In genomic region chr2:38129961-38130802, GRCm38 (mm10) we compare ENCODE assay signal across 27 mouse cellular contexts.
DNase-seq lines count a peak whose midpoint lies in the region; ATAC-seq and TF ChIP-seq lines count a peak whose summit lies in the region.
"Had no signal": no experiment of that assay in that cellular context is flagged by ENCODE, and none has a peak within 500 bp of the region (broad histone marks: within the 10 kb centered on the region; RNA-seq: fewer than 3 reads in every experiment).

No protein-coding gene starts in this region.

- no peak overlapping the region for H3K4me2 ChIP-seq in embryonic facial prominence, embryonic 14.5 days (ENCODE audit: low read depth, low read length)
- H3K4me2 ChIP-seq in kidney, postnatal 0 days (ENCODE audit: low read length): no peak overlapping the region
- H3K4me2 ChIP-seq in kidney, embryonic 14.5 days (replicated peaks; ENCODE audit: low read depth, low read length): no peak overlapping the region
- H3K4me2 ChIP-seq in liver, embryonic 13.5 days: no peak overlapping the region
- no peak overlapping the region for H3K4me2 ChIP-seq in forebrain, embryonic 12.5 days
- H3K4me2 ChIP-seq: embryonic facial prominence, embryonic 15.5 days; forebrain, embryonic 13.5 days; heart, embryonic 12.5 days; hindbrain, embryonic 13.5 days; midbrain, embryonic 13.5 days; stomach, embryonic 15.5 days had no signal

- DNase-seq in embryonic facial prominence, embryonic 14.5 days (ENCODE audit: low spot score): peak; percentile 35
- no peak for DNase-seq in embryonic facial prominence, embryonic 10.5 days (ENCODE audit: low spot score)
- DNase-seq in kidney, postnatal 0 days (ENCODE audit: low spot score): peak; percentile 44
- DNase-seq in liver, embryonic 13.5 days: no peak
- DNase-seq in liver: no peak
- peak; percentile 25 for DNase-seq in brain, embryonic 14.5 days (ENCODE audit: low read depth)
- DNase-seq: adrenal gland, postnatal 25 days; cerebellum, adult 18-20 months; cerebellum, postnatal 10 days; gastrocnemius, postnatal 14 days; heart, adult 18-20 months; heart, postnatal 4 days; layer of hippocampus, adult 9-11 months; lung, postnatal 10 days; right cerebral cortex, postnatal 25 days; thymus, postnatal 14 days had no signal

- no peak for ATAC-seq in embryonic facial prominence, embryonic 14.5 days (ENCODE audit: low read depth)
- no peak for ATAC-seq in kidney, postnatal 0 days (replicated peaks; ENCODE audit: low FRiP score, low read depth)
- ATAC-seq in kidney, embryonic 14.5 days (ENCODE audit: low FRiP score, low TSS enrichment): no peak
- no peak for ATAC-seq in liver, embryonic 13.5 days (ENCODE audit: low read depth)
- no peak for ATAC-seq in forebrain, embryonic 12.5 days (ENCODE audit: low FRiP score)
- ATAC-seq: forebrain, embryonic 13.5 days; intestine, embryonic 16.5 days; midbrain, embryonic 13.5 days had no signal

- no peak for TF ChIP-seq POLR2A in brain, embryonic 14.5 days (IDR thresholded peaks at IDR 0.05; ENCODE audit: borderline replicate concordance, extremely low read depth, insufficient read depth, insufficient read length, poor library complexity, severe bottlenecking)

- no peaks in the 10 kb centered on the region for H3K27me3 ChIP-seq in embryonic facial prominence, embryonic 14.5 days (replicated peaks; ENCODE audit: control insufficient read depth, insufficient read depth, low read length)
- 0 out of 2 replicates have a peak, but pooled peaks cover 5% of the 10 kb centered on the region for H3K27me3 ChIP-seq in embryonic facial prominence, embryonic 10.5 days (replicated peaks; ENCODE audit: low read depth, poor library complexity, severe bottlenecking)
- no peaks in the 10 kb centered on the region for H3K27me3 ChIP-seq in kidney, postnatal 0 days (ENCODE audit: insufficient read depth, low read length)
- H3K27me3 ChIP-seq in kidney, embryonic 14.5 days (ENCODE audit: control insufficient read depth, insufficient read depth, low read length): no peaks in the 10 kb centered on the region
- no peaks in the 10 kb centered on the region for H3K27me3 ChIP-seq in liver, embryonic 13.5 days
- H3K27me3 ChIP-seq in forebrain, embryonic 12.5 days: no peaks in the 10 kb centered on the region
- H3K27me3 ChIP-seq: embryonic facial prominence, embryonic 15.5 days; forebrain, embryonic 13.5 days; heart, embryonic 12.5 days; hindbrain, embryonic 13.5 days; midbrain, embryonic 13.5 days; stomach, embryonic 15.5 days had no signal

- no peak overlapping the region for H3K27ac ChIP-seq in embryonic facial prominence, embryonic 14.5 days (replicated peaks; ENCODE audit: low read depth, low read length)
- no peak overlapping the region for H3K27ac ChIP-seq in embryonic facial prominence, embryonic 10.5 days (replicated peaks)
- no peak overlapping the region for H3K27ac ChIP-seq in kidney, postnatal 0 days
- H3K27ac ChIP-seq in kidney, embryonic 14.5 days (ENCODE audit: low read depth, low read length): no peak overlapping the region
- peak overlapping the region; percentile 34 for H3K27ac ChIP-seq in liver, embryonic 13.5 days
- H3K27ac ChIP-seq in forebrain, embryonic 12.5 days: no peak overlapping the region
- H3K27ac ChIP-seq: embryonic facial prominence, embryonic 15.5 days; forebrain, embryonic 13.5 days; hindbrain, embryonic 13.5 days; macrophage; midbrain, embryonic 13.5 days; stomach, embryonic 15.5 days had no signal

- no peaks in the 10 kb centered on the region for H3K36me3 ChIP-seq in embryonic facial prominence, embryonic 14.5 days (ENCODE audit: control insufficient read depth, insufficient read depth, low read length)
- H3K36me3 ChIP-seq in embryonic facial prominence, embryonic 10.5 days (replicated peaks): no peaks in the 10 kb centered on the region
- H3K36me3 ChIP-seq in kidney, postnatal 0 days (ENCODE audit: insufficient read depth, low read length): no peaks in the 10 kb centered on the region
- H3K36me3 ChIP-seq in kidney, embryonic 14.5 days (ENCODE audit: control insufficient read depth, insufficient read depth, low read length): no peaks in the 10 kb centered on the region
- H3K36me3 ChIP-seq in liver, embryonic 13.5 days: no peaks in the 10 kb centered on the region
- no peaks in the 10 kb centered on the region for H3K36me3 ChIP-seq in forebrain, embryonic 12.5 days (replicated peaks)
- H3K36me3 ChIP-seq: embryonic facial prominence, embryonic 15.5 days; heart, embryonic 12.5 days; hindbrain, embryonic 13.5 days; midbrain, embryonic 13.5 days; stomach, embryonic 15.5 days had no signal

- WGBS in embryonic facial prominence, embryonic 14.5 days: 60% methylated on average over 6 of the region's 6 CpGs
- 81% methylated on average over 6 of the region's 6 CpGs for WGBS in embryonic facial prominence, embryonic 10.5 days
- 39% methylated on average over 6 of the region's 6 CpGs for WGBS in kidney, postnatal 0 days
- WGBS in kidney, embryonic 14.5 days: 45% methylated on average over 6 of the region's 6 CpGs
- WGBS in liver, embryonic 13.5 days (ENCODE audit: insufficient replicate concordance): 72% methylated on average over 6 of the region's 6 CpGs
- WGBS in forebrain, embryonic 12.5 days: 76% methylated on average over 6 of the region's 6 CpGs

- no peak for TF ChIP-seq CTCF in kidney, postnatal 0 days (IDR thresholded peaks at IDR 0.05; ENCODE audit: low read depth)
- TF ChIP-seq CTCF in brain, embryonic 14.5 days (IDR thresholded peaks at IDR 0.05; ENCODE audit: borderline replicate concordance, extremely low read depth, insufficient read depth, insufficient read length): no peak

- H3K9ac ChIP-seq in embryonic facial prominence, embryonic 14.5 days (ENCODE audit: low read depth, low read length): no peak overlapping the region
- no peak overlapping the region for H3K9ac ChIP-seq in kidney, postnatal 0 days (ENCODE audit: low read depth, low read length)
- H3K9ac ChIP-seq in kidney, embryonic 14.5 days (ENCODE audit: low read depth, low read length): no peak overlapping the region
- H3K9ac ChIP-seq in liver, embryonic 13.5 days: no peak overlapping the region
- H3K9ac ChIP-seq in forebrain, embryonic 12.5 days: no peak overlapping the region
- H3K9ac ChIP-seq: embryonic facial prominence, embryonic 15.5 days; forebrain, embryonic 13.5 days; heart, embryonic 12.5 days; hindbrain, embryonic 13.5 days; midbrain, embryonic 13.5 days; stomach, embryonic 15.5 days had no signal

- no peak overlapping the region for H3K4me3 ChIP-seq in embryonic facial prominence, embryonic 14.5 days (ENCODE audit: low read depth, low read length)
- no peak overlapping the region for H3K4me3 ChIP-seq in embryonic facial prominence, embryonic 10.5 days
- H3K4me3 ChIP-seq in kidney, postnatal 0 days (replicated peaks; ENCODE audit: low read depth, low read length): no peak overlapping the region
- H3K4me3 ChIP-seq in kidney, embryonic 14.5 days (ENCODE audit: low read length): no peak overlapping the region
- H3K4me3 ChIP-seq in liver, embryonic 13.5 days (replicated peaks): no peak overlapping the region
- H3K4me3 ChIP-seq in forebrain, embryonic 12.5 days (replicated peaks): no peak overlapping the region
- H3K4me3 ChIP-seq: embryonic facial prominence, embryonic 15.5 days; forebrain, embryonic 13.5 days; heart, embryonic 12.5 days; hindbrain, embryonic 13.5 days; midbrain, embryonic 13.5 days; stomach, embryonic 15.5 days had no signal

- no peaks in the 10 kb centered on the region for H3K4me1 ChIP-seq in embryonic facial prominence, embryonic 14.5 days (ENCODE audit: control insufficient read depth, insufficient read depth, low read length)
- no peaks in the 10 kb centered on the region for H3K4me1 ChIP-seq in embryonic facial prominence, embryonic 10.5 days
- H3K4me1 ChIP-seq in kidney, postnatal 0 days (replicated peaks; ENCODE audit: insufficient read depth, low read length): 0 out of 2 replicates have a peak, but pooled peaks cover 4% of the 10 kb centered on the region
- peaks cover 14% of the 10 kb centered on the region for H3K4me1 ChIP-seq in kidney, embryonic 14.5 days (ENCODE audit: control insufficient read depth, insufficient read depth, low read length)
- H3K4me1 ChIP-seq in liver, embryonic 13.5 days (replicated peaks): peaks cover 81% of the 10 kb centered on the region
- peaks cover 8% of the 10 kb centered on the region; the same call in 1 of the 2 replicates for H3K4me1 ChIP-seq in forebrain, embryonic 12.5 days
- H3K4me1 ChIP-seq: embryonic facial prominence, embryonic 15.5 days; hindbrain, embryonic 13.5 days; midbrain, embryonic 13.5 days; stomach, embryonic 15.5 days had no signal

- H3K9me3 ChIP-seq in embryonic facial prominence, embryonic 14.5 days (ENCODE audit: control insufficient read depth, low read length): no peaks in the 10 kb centered on the region
- H3K9me3 ChIP-seq in embryonic facial prominence, embryonic 10.5 days: no peaks in the 10 kb centered on the region
- H3K9me3 ChIP-seq in kidney, postnatal 0 days (replicated peaks; ENCODE audit: low read length): no peaks in the 10 kb centered on the region
- no peaks in the 10 kb centered on the region for H3K9me3 ChIP-seq in kidney, embryonic 14.5 days (ENCODE audit: control insufficient read depth, low read length)
- H3K9me3 ChIP-seq in liver, embryonic 13.5 days (replicated peaks): no peaks in the 10 kb centered on the region
- H3K9me3 ChIP-seq in forebrain, embryonic 12.5 days: no peaks in the 10 kb centered on the region
- H3K9me3 ChIP-seq: embryonic facial prominence, embryonic 15.5 days; forebrain, embryonic 13.5 days; G1E; heart, embryonic 12.5 days; hindbrain, embryonic 13.5 days; midbrain, embryonic 13.5 days; stomach, embryonic 15.5 days had no signal

Comparison
In these comparisons a context has a peak if more than half of its experiments do, and no peak if none do; other contexts are left out.
1. DNase-seq: peak in embryonic facial prominence, embryonic 14.5 days (single experiment), kidney, postnatal 0 days (single experiment) and brain, embryonic 14.5 days (single experiment); none in embryonic facial prominence, embryonic 10.5 days (single experiment), liver, embryonic 13.5 days (single experiment) and liver (single experiment).